Mouse (Mus musculus): ENCODE results near the gene Clasp2. TPM values are rescaled to one million over a fixed set of nuclear protein-coding genes. Genes with fewer than 3 reads are reported as not detected.

The Clasp2 gene
- polyA plus RNA-seq, 1 experiment from 2014 or later = 41.0 TPM

DNA sequence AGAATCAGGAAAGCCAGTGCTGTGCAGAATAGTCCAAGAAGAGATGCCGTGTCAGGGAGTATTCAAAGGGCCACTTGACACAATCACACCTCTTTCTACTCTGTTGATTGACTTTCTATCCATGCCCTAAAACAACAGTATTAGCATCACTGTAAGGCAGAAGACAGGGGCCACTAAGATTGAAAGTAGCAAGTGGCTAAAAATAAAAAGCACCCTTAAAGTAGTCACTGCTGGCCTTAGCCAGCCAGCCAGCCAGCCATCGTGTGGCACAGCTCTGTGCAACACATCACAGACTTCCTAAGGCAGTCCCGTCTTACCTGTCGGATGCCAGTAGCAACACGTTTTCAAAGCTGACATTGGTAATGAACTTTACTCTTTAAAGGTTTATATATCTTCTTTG lies 55.9 kb downstream of the Clasp2 start:
- Histone ChIP-seq H3K27ac (no peak overlapping the region), H3K4me3 (no peak overlapping the region), H3K4me2 (replicated peaks) (no peak overlapping the region), H3K4me1 (peaks cover 11% of the 10 kb centered on the region; the same call in 1 of the 2 replicates), H3K9ac (no peak overlapping the region), H3K36me3 (no peaks in the 10 kb centered on the region), H3K27me3 (no peaks in the 10 kb centered on the region), H3K9me3 (no peaks in the 10 kb centered on the region)
- ATAC-seq (ENCODE audit: insufficient number of reproducible peaks, insufficient read depth, low FRiP score, low TSS enrichment) = no peak
- 85% methylated on average over 5 of the region's 5 CpGs for WGBS

DNA sequence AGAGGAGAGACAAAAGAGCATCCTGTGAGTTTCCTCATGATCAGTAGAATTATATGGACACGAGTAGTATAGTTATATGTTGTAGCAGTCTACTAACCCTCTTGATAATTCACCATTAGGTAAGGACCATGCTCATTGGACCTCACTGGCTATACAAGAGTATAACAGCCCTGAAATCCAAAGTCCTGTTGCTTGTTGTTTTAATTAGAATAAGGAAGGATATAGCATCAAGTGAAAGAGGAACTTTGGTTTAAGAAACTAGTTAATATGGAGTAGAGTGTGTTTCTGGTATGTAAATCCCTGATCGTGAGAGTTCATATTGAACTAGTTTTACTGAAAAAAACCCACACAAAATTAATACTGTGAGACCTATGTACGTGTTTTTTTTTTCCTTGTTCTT lies 59.4 kb downstream of the Clasp2 start:
- Histone ChIP-seq H3K27ac (no peak overlapping the region), H3K4me2 (replicated peaks) (no peak overlapping the region), H3K4me3 (no peak overlapping the region), H3K36me3 (no peaks in the 10 kb centered on the region), H3K4me1 (no peaks in the 10 kb centered on the region), H3K27me3 (no peaks in the 10 kb centered on the region), H3K9ac (no peak overlapping the region), H3K9me3 (no peaks in the 10 kb centered on the region)
- 90% methylated on average over 3 of the region's 3 CpGs for WGBS
- no peak for ATAC-seq (ENCODE audit: insufficient number of reproducible peaks, insufficient read depth, low FRiP score, low TSS enrichment)

DNA sequence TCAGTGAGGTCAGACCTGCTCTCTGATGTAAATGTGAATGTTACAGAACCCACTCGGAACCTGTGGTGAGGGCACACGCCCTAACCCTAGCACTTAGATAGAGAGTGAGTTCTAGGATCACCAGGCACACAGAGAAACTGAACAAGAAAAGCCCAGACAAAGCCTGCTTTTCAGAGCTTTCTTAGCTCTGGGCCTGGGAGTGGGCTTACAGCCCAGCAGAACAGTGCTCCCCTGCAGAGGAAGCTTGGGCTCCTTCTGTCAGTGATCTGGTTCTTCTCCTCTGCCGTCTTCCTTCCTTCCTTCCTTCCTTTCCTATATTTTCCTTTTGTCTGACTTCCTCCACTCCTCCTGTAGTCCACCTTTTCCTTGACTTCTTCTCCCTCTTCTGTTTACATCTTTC lies 61.5 kb downstream of the Clasp2 start:
- Histone ChIP-seq H3K9me3 (no peaks in the 10 kb centered on the region), H3K27ac (no peak overlapping the region), H3K4me3 (no peak overlapping the region), H3K36me3 (no peaks in the 10 kb centered on the region), H3K27me3 (no peaks in the 10 kb centered on the region), H3K4me2 (replicated peaks) (no peak overlapping the region), H3K9ac (no peak overlapping the region), H3K4me1 (no peaks in the 10 kb centered on the region)
- 42% methylated on average over 3 of the region's 3 CpGs for WGBS
- no peak for ATAC-seq (ENCODE audit: insufficient number of reproducible peaks, insufficient read depth, low FRiP score, low TSS enrichment)

DNA sequence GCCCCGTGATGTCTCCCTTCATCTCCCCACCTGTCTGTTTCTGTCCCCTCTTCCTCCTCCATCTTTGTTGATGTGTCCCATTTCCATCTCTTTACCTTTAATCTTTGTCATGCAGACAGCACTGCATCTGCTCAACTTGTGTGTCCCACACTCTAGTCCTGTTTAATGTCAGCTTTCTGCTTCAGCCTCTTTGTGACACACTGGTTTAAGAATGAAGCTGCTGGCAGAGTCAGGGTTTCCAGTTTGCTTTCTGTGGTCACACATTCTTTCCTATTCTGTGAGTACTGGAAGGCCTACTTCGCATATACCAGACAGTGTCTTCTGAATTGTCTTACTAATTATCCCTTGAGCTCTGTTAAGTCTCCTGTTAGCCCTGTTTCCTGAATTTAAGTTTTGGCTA lies 62.5 kb downstream of the Clasp2 start:
- ATAC-seq (ENCODE audit: insufficient number of reproducible peaks, insufficient read depth, low FRiP score, low TSS enrichment) = no peak
- Histone ChIP-seq H3K4me3 (no peak overlapping the region), H3K4me1 (no peaks in the 10 kb centered on the region), H3K9ac (no peak overlapping the region), H3K27me3 (no peaks in the 10 kb centered on the region), H3K9me3 (no peaks in the 10 kb centered on the region), H3K4me2 (replicated peaks) (no peak overlapping the region), H3K36me3 (no peaks in the 10 kb centered on the region), H3K27ac (no peak overlapping the region)
- 76% methylated on average over 2 of the region's 2 CpGs for WGBS

DNA sequence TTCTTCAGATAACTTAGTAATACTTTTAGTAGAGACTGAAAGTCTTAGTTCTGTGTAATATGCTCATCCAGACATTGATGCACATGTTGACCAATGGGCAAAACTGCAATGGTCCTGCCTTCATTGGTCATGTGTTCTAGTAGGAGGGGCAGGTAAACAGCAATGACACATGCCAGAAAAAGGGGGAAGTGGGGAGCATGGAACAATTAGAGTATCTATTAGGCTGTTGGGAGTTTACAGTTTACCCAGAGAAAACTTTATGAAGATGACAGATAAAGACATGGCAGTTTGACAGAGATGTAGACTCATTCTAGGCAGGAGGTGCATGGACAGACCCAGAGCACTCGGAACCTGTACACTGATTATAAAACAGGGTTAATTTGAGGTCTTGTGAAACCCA lies 64.1 kb downstream of the Clasp2 start:
- no peak for ATAC-seq (ENCODE audit: insufficient number of reproducible peaks, insufficient read depth, low FRiP score, low TSS enrichment)
- Histone ChIP-seq H3K27me3 (no peaks in the 10 kb centered on the region), H3K36me3 (no peaks in the 10 kb centered on the region), H3K4me3 (no peak overlapping the region), H3K4me2 (replicated peaks) (no peak overlapping the region), H3K4me1 (no peaks in the 10 kb centered on the region), H3K9me3 (no peaks in the 10 kb centered on the region), H3K9ac (no peak overlapping the region), H3K27ac (no peak overlapping the region)
- WGBS = 92% methylated on average over 1 of the region's 1 CpGs

DNA sequence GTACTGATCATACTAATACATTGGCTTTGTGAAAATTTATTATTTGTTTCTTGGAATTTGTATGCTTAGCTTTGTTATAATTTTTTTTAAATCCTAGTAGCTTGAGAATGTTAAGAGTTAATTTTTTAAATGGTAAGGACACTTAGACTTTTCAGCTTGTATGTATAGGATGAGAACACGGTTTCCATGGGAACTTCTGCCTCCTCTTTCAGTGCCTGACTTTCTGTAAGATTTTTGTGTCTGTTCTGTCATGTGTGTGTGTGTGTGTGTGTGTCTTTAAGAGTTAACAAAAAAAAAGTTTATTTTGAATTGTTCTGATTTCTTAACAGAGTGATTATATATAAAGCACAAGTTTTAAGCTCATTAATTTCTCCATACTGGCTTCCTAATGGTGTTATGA lies 70.1 kb downstream of the Clasp2 start:
- Histone ChIP-seq H3K9ac (no peak overlapping the region), H3K4me1 (peaks cover 7% of the 10 kb centered on the region; the same call in 1 of the 2 replicates), H3K4me3 (no peak overlapping the region), H3K4me2 (replicated peaks) (no peak overlapping the region), H3K36me3 (no peaks in the 10 kb centered on the region), H3K9me3 (no peaks in the 10 kb centered on the region), H3K27me3 (no peaks in the 10 kb centered on the region), H3K27ac (no peak overlapping the region)
- no peak for ATAC-seq (ENCODE audit: insufficient number of reproducible peaks, insufficient read depth, low FRiP score, low TSS enrichment)
- 73% methylated on average over 1 of the region's 1 CpGs for WGBS

DNA sequence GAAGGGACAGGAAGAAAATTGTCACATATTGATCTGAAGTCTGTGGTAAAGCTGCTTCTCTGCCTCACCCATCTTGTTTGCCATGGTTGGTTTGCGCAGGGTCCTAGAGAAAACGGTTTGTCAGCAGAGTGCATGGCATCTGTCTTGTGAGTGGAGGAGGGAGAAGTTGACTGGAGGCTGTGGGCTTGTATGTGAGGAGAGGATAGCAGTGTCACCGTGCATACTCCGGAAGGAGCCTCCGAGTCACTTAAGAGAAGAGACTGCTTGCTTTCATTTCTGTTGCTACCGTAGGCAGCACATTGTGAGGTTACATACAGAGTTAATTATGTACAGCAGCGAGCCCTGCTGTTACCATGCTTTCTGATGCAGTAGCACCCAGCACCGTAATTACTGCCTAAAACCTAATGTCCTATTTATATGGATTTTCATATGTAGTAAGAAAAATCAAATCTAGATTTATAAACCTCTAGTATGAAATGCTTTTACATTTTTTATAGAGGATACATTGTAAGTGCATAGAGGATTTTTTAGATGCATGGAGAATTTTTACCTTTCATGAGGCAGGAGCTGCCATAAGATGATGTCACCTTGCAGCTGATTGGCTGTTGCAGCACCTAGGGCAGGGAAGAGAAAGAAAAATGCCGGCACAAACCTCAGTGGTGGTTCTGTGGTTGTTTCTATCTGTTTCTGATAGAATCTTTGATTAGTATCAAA lies 70.8 kb downstream of the Clasp2 start:
- Histone ChIP-seq H3K4me2 (replicated peaks) (peak overlapping the region; percentile 41), H3K27ac (peak overlapping the region; percentile 51; the same call in 1 of the 2 replicates), H3K9me3 (no peaks in the 10 kb centered on the region), H3K4me3 (peak overlapping the region; percentile 25), H3K27me3 (no peaks in the 10 kb centered on the region), H3K9ac (no peak overlapping the region), H3K4me1 (peaks cover 7% of the 10 kb centered on the region; the same call in 1 of the 2 replicates), H3K36me3 (no peaks in the 10 kb centered on the region)
- WGBS = 21% methylated on average over 9 of the region's 9 CpGs
- peak; percentile 67; the same call in 1 of the 2 replicates for ATAC-seq (ENCODE audit: insufficient number of reproducible peaks, insufficient read depth, low FRiP score, low TSS enrichment)

DNA sequence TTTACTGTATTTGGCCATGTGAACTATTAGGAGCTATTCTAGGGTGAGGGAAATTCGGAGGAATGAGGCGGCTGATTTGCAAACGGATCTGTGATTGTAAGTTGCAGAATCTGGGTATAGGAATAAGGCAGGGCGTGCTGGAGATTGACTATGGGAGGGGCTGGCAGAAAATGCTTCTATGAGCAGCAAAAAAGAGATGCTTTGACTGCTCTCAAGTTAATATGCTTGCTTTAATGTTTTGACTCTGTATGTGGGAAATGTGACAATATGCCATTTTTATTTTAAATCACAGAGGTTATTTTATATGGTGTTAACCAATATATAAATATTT lies 71.4 kb downstream of the Clasp2 start:
- Histone ChIP-seq H3K4me1 (peaks cover 7% of the 10 kb centered on the region; the same call in 1 of the 2 replicates), H3K36me3 (no peaks in the 10 kb centered on the region), H3K4me2 (replicated peaks) (peak overlapping the region; percentile 41), H3K27ac (no peak overlapping the region), H3K9me3 (no peaks in the 10 kb centered on the region), H3K27me3 (no peaks in the 10 kb centered on the region), H3K4me3 (peak overlapping the region; percentile 25), H3K9ac (no peak overlapping the region)
- WGBS = 61% methylated on average over 4 of the region's 4 CpGs
- no peak for ATAC-seq (ENCODE audit: insufficient number of reproducible peaks, insufficient read depth, low FRiP score, low TSS enrichment)

DNA sequence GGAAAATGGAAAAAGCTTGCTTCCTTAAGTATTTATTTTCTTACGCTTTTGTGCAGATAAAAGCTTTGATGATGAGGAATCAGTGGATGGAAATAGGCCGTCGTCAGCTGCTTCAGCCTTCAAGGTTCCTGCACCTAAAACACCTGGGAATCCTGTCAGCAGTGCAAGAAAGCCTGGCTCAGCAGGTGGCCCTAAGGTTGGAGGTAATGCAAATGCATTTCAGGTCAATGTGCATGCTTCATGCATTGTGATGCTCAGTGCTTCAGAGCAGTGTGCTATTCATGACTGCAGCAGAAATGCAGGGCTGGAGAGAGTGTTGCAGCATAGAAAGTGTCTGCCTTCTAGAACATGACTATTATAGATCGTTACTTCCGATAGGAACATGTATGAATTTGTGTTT lies 71.8 kb downstream of the Clasp2 start:
- Histone ChIP-seq H3K9ac (no peak overlapping the region), H3K4me1 (peaks cover 7% of the 10 kb centered on the region; the same call in 1 of the 2 replicates), H3K4me3 (no peak overlapping the region), H3K4me2 (replicated peaks) (no peak overlapping the region), H3K36me3 (no peaks in the 10 kb centered on the region), H3K27me3 (no peaks in the 10 kb centered on the region), H3K9me3 (no peaks in the 10 kb centered on the region), H3K27ac (no peak overlapping the region)
- WGBS = 81% methylated on average over 5 of the region's 5 CpGs
- ATAC-seq (ENCODE audit: insufficient number of reproducible peaks, insufficient read depth, low FRiP score, low TSS enrichment) = no peak

DNA sequence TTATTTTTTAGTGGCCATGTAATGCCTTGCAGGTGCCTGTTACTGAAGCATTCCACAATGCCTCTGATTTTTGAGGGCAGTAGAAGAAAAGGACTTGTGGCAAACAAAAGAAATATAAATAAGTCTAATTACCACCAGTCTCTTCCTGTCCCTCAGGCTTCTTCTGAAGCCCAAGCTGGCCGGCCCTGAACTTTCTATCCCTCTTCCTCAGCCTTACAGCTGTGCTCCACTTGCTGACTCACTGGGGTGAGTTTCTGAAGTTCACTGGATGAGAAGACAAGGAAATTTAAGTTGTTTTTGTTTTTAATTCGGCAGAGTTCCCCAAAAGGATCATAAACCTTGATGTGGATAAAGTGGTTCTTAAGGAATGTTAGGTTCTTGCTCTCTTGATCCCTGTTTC lies 74.6 kb downstream of the Clasp2 start:
- WGBS = 70% methylated on average over 2 of the region's 2 CpGs
- H3K9me3 ChIP-seq = no peaks in the 10 kb centered on the region
- ATAC-seq (ENCODE audit: insufficient number of reproducible peaks, insufficient read depth, low FRiP score, low TSS enrichment) = no peak
- H3K4me1 ChIP-seq = peaks cover 7% of the 10 kb centered on the region; the same call in 1 of the 2 replicates
- no peak overlapping the region for H3K4me2 ChIP-seq (replicated peaks)
- no peak overlapping the region for H3K4me3 ChIP-seq
- H3K27ac ChIP-seq = no peak overlapping the region
- H3K36me3 ChIP-seq = no peaks in the 10 kb centered on the region
- H3K9ac ChIP-seq = no peak overlapping the region
- no peaks in the 10 kb centered on the region for H3K27me3 ChIP-seq

DNA sequence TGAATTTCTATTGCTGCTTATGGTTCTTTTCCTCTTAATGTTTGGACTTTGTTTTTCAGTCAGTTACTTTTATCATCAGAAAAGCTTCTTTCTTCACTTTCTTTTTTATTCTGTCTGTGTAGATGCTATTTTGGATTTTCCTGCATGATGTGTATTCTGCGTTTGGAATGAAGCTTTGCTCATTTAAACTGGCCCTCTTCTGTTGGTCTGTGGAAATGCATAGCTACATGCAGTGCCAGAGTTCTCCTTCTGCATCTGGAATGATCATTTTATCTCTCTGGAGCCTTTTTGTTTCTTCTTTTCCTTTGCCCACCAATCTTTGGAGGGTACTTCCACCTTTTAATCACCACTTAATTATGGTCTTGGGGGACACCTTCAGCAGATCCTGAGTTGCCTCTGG lies 80.9 kb downstream of the Clasp2 start:
- 77% methylated on average over 1 of the region's 1 CpGs for WGBS
- H3K4me2 ChIP-seq (replicated peaks) = no peak overlapping the region
- H3K4me1 ChIP-seq = no peaks in the 10 kb centered on the region
- no peak overlapping the region for H3K4me3 ChIP-seq
- no peaks in the 10 kb centered on the region for H3K27me3 ChIP-seq
- no peaks in the 10 kb centered on the region for H3K36me3 ChIP-seq
- H3K27ac ChIP-seq = no peak overlapping the region
- ATAC-seq (ENCODE audit: insufficient number of reproducible peaks, insufficient read depth, low FRiP score, low TSS enrichment) = no peak
- no peaks in the 10 kb centered on the region for H3K9me3 ChIP-seq
- no peak overlapping the region for H3K9ac ChIP-seq

DNA sequence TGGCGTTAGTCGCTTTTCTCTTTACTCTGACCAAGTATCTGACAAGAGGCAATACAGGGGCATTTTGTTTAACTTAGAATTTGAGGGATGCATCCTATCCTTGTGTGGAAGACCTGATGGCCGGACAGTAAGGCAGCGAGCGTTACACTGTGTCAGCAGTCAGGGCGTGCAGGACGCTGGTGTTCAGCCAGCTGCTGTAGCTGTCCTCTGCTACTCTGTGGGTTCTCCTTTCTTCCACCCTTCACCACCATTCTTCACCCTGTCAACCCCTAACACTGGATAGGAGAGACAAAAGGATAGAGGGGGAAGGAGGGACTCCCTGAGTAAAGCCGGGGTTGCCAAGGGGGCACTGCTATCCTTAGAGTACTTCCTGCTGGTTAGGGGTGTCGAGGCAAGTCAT lies 87.4 kb downstream of the Clasp2 start:
- no peaks in the 10 kb centered on the region for H3K27me3 ChIP-seq
- ATAC-seq (ENCODE audit: insufficient number of reproducible peaks, insufficient read depth, low FRiP score, low TSS enrichment) = no peak
- H3K4me1 ChIP-seq = no peaks in the 10 kb centered on the region
- no peaks in the 10 kb centered on the region for H3K36me3 ChIP-seq
- no peak overlapping the region for H3K4me3 ChIP-seq
- no peak overlapping the region for H3K9ac ChIP-seq
- no peak overlapping the region for H3K4me2 ChIP-seq (replicated peaks)
- no peaks in the 10 kb centered on the region for H3K9me3 ChIP-seq
- 87% methylated on average over 9 of the region's 9 CpGs for WGBS
- H3K27ac ChIP-seq = no peak overlapping the region

Measured in embryonic facial prominence, embryonic 12.5 days (tissue).